ENCODE assay signal across 16 mouse cellular contexts in genomic region chr17:65101157-65101556, GRCm38 (mm10).
DNase-seq lines count a peak whose midpoint lies in the region; ATAC-seq and TF ChIP-seq lines count a peak whose summit lies in the region.
"Had no signal": no experiment of that assay in that cellular context is flagged by ENCODE, and none has a peak within 500 bp of the region (broad histone marks: within the 10 kb centered on the region; RNA-seq: fewer than 3 reads in every experiment).

No protein-coding gene starts in this region.

- H3K4me3 ChIP-seq in gastrocnemius, adult 2 months = 0 out of 2 replicates have a peak overlapping the region, but pooled peaks have one; percentile 29
- H3K4me3 ChIP-seq: forebrain, embryonic 13.5 days; hindbrain, embryonic 13.5 days; intestine, embryonic 15.5 days; liver, embryonic 15.5 days had no signal

- H3K27ac ChIP-seq in gastrocnemius, adult 2 months = peak overlapping the region; percentile 38; the same call in 1 of the 2 replicates
- H3K27ac ChIP-seq: forebrain, embryonic 13.5 days; hindbrain, embryonic 13.5 days; intestine, embryonic 15.5 days; liver, embryonic 15.5 days had no signal

- TF ChIP-seq CTCF in gastrocnemius, adult 2 months (IDR thresholded peaks at IDR 0.05) = no peak

- peak; percentile 36 for DNase-seq in gastrocnemius, adult 2 months
- no peak for DNase-seq in gastrocnemius, postnatal 36 days
- peak; percentile 24 for DNase-seq in brain, adult 2 months (ENCODE audit: low read depth, low spot score)
- DNase-seq in heart, adult 9 months (ENCODE audit: low spot score in 2 of 2) = peak; percentile 26 to 33
- DNase-seq in heart, postnatal 10 days = peak; percentile 53 to 57
- no peak for DNase-seq in testis, postnatal 10 days (ENCODE audit: low spot score)
- no peak for DNase-seq in left cerebral cortex, adult 18-20 months (ENCODE audit: low spot score in 2 of 2)
- DNase-seq: cerebellum, adult 11 months; lung, postnatal 10 days; right cerebral cortex, adult 18-20 months had no signal

- ATAC-seq in megakaryocyte-erythroid progenitor cell, adult 5-6 weeks (replicated peaks; ENCODE audit: low FRiP score, low TSS enrichment, poor library complexity, severe bottlenecking) = no peak
- ATAC-seq: forebrain, embryonic 13.5 days; intestine, embryonic 15.5 days; Patski had no signal

- intact Hi-C loops in gastrocnemius, adult 2 months (cut with DNase I) = no loop called here
- intact Hi-C loops in gastrocnemius, postnatal 36 days (cut with DNase I) = no loop called here
- intact Hi-C loops in heart, postnatal 10 days (cut with DNase I) = no loop called here

Comparison
In these comparisons a context has a peak if more than half of its experiments do, and no peak if none do; other contexts are left out.
1. DNase-seq: peak in gastrocnemius, adult 2 months (single experiment), brain, adult 2 months (single experiment), heart, adult 9 months (2 of 2) and heart, postnatal 10 days (2 of 2); none in gastrocnemius, postnatal 36 days (0 of 2), testis, postnatal 10 days (single experiment) and left cerebral cortex, adult 18-20 months (0 of 2).